Mouse (Mus musculus) hindbrain, embryonic 12.5 days (tissue): ENCODE measurements around the gene Gm3045. TPM values are rescaled to one million over a fixed set of nuclear protein-coding genes. Genes with fewer than 3 reads are reported as not detected.

Experiments
- ATAC-seq: fragments of 200-750 bp; cut with Nextera tagmentation; 2 replicates; pipeline ENCODE4 v1.8.0; 2017; ENCODE audit warnings: moderate TSS enrichment; ENCODE audit not compliant: low FRiP score
- H3K27ac ChIP-seq: fragments of 300-500 bp; sonication (generic); 2 replicates; pipeline ENCODE4 v1.5.1; 2016; ENCODE audit warnings: mild to moderate bottlenecking
- H3K27me3 ChIP-seq: fragments of 300-500 bp; sonication (generic); 2 replicates; pipeline ENCODE4 v1.6.1; 2016; ENCODE audit warnings: mild to moderate bottlenecking
- H3K36me3 ChIP-seq: fragments of 300-500 bp; sonication (generic); 2 replicates; pipeline ENCODE4 v1.6.1; 2016; ENCODE audit warnings: mild to moderate bottlenecking
- H3K4me1 ChIP-seq: fragments of 300-500 bp; sonication (generic); 2 replicates; pipeline ENCODE4 v1.6.1; 2016
- H3K4me2 ChIP-seq: fragments of 300-500 bp; sonication (generic); replicated peaks from 2 replicates; pipeline ENCODE4 v1.6.1; 2016; ENCODE audit warnings: mild to moderate bottlenecking
- H3K4me3 ChIP-seq: fragments of 300-500 bp; sonication (generic); 2 replicates; pipeline ENCODE4 v1.5.1; 2016; ENCODE audit warnings: mild to moderate bottlenecking
- H3K9ac ChIP-seq: fragments of 300-500 bp; sonication (generic); 2 replicates; pipeline ENCODE4 v1.6.1; 2016; ENCODE audit warnings: mild to moderate bottlenecking, moderate library complexity
- H3K9me3 ChIP-seq: fragments of 300-500 bp; sonication (generic); replicated peaks from 2 replicates; pipeline ENCODE4 v1.6.1; 2016; ENCODE audit warnings: mild to moderate bottlenecking
- WGBS: fragments of 180-500 bp; shearing (Covaris S2); methylation state at CpG from one replicate; pipeline ENCODE4 v1.1.7; 2016; 5-methylcytosine and 5-hydroxymethylcytosine counted together
- polyA plus RNA-seq: library from polyadenylated mRNA; unstranded; fragments of >200 nt; fragmentation: Nextera tagmentation; extraction: Ambion mirVana; gene quantifications from 2 replicates; pipeline ENCODE4 v1.2.1, GENCODE M21; 2016

Gene Gm3045
- polyA plus RNA-seq, 1 experiment from 2014 or later, result not detected

- H3K4me3 ChIP-seq, result no peak overlapping the region
- no peak overlapping the region for H3K4me2 ChIP-seq
- 88% methylated on average over 3 of the region's 3 CpGs for WGBS
- no peak overlapping the region for H3K27ac ChIP-seq
- peaks cover 24% of the 10 kb centered on the region for H3K27me3 ChIP-seq
- H3K36me3 ChIP-seq, result no peaks in the 10 kb centered on the region
- H3K9me3 ChIP-seq, result no peaks in the 10 kb centered on the region
- no peak overlapping the region for H3K9ac ChIP-seq
- 0 out of 2 replicates have a peak, but pooled peaks cover 6% of the 10 kb centered on the region for H3K4me1 ChIP-seq
- ATAC-seq, result no peak
Observed at GRCm38 (mm10) chr13:56444112-56444511, 17.7 kb downstream of the Gm3045 start.

GRCm38 (mm10) chr13:56444996-56445395, 18.6 kb downstream of the Gm3045 start:
- H3K9me3 ChIP-seq, result no peaks in the 10 kb centered on the region
- H3K27me3 ChIP-seq, result peaks cover 15% of the 10 kb centered on the region
- H3K27ac ChIP-seq, result no peak overlapping the region
- no peak overlapping the region for H3K4me3 ChIP-seq
- no peak overlapping the region for H3K4me2 ChIP-seq
- no peak for ATAC-seq
- no peak overlapping the region for H3K9ac ChIP-seq
- no peaks in the 10 kb centered on the region for H3K36me3 ChIP-seq
- 86% methylated on average over 6 of the region's 6 CpGs for WGBS
- H3K4me1 ChIP-seq, result peaks cover 12% of the 10 kb centered on the region

GRCm38 (mm10) chr13:56449239-56450030, 23.0 kb downstream of the Gm3045 start:
- H3K36me3 ChIP-seq, result no peaks in the 10 kb centered on the region
- no peak for ATAC-seq
- no peaks in the 10 kb centered on the region for H3K9me3 ChIP-seq
- H3K27ac ChIP-seq, result no peak overlapping the region
- H3K4me1 ChIP-seq, result peaks cover 14% of the 10 kb centered on the region
- H3K9ac ChIP-seq, result no peak overlapping the region
- peaks cover 4% of the 10 kb centered on the region; the same call in 1 of the 2 replicates for H3K27me3 ChIP-seq
- H3K4me3 ChIP-seq, result no peak overlapping the region
- no peak overlapping the region for H3K4me2 ChIP-seq
- 70% methylated on average over 10 of the region's 10 CpGs for WGBS

GRCm38 (mm10) chr13:56450035-56450434, 23.6 kb downstream of the Gm3045 start:
- Histone ChIP-seq H3K9me3 (no peaks in the 10 kb centered on the region), H3K4me2 (no peak overlapping the region), H3K36me3 (no peaks in the 10 kb centered on the region), H3K4me3 (no peak overlapping the region), H3K9ac (no peak overlapping the region), H3K4me1 (peaks cover 14% of the 10 kb centered on the region), H3K27me3 (peaks cover 4% of the 10 kb centered on the region; the same call in 1 of the 2 replicates), H3K27ac (no peak overlapping the region)
- 91% methylated on average over 8 of the region's 8 CpGs for WGBS
- ATAC-seq, result no peak

GRCm38 (mm10) chr13:56458001-56458400, 31.6 kb downstream of the Gm3045 start:
- Histone ChIP-seq H3K27ac (no peak overlapping the region), H3K9ac (no peak overlapping the region), H3K36me3 (no peaks in the 10 kb centered on the region), H3K9me3 (no peaks in the 10 kb centered on the region), H3K4me1 (no peaks in the 10 kb centered on the region; the same call in 1 of the 2 replicates), H3K27me3 (no peaks in the 10 kb centered on the region), H3K4me2 (no peak overlapping the region), H3K4me3 (no peak overlapping the region)
- WGBS, result 37% methylated on average over 9 of the region's 9 CpGs
- no peak for ATAC-seq

GRCm38 (mm10) chr13:56461460-56461859, 35.1 kb downstream of the Gm3045 start:
- 81% methylated on average over 4 of the region's 4 CpGs for WGBS
- Histone ChIP-seq H3K27me3 (no peaks in the 10 kb centered on the region), H3K4me1 (peaks cover 4% of the 10 kb centered on the region), H3K9me3 (no peaks in the 10 kb centered on the region), H3K27ac (no peak overlapping the region), H3K4me2 (no peak overlapping the region), H3K9ac (no peak overlapping the region), H3K36me3 (no peaks in the 10 kb centered on the region), H3K4me3 (no peak overlapping the region)
- no peak for ATAC-seq

- Histone ChIP-seq H3K9ac (no peak overlapping the region), H3K4me1 (peaks cover 4% of the 10 kb centered on the region), H3K36me3 (no peaks in the 10 kb centered on the region), H3K27ac (no peak overlapping the region), H3K4me3 (no peak overlapping the region), H3K9me3 (no peaks in the 10 kb centered on the region), H3K27me3 (no peaks in the 10 kb centered on the region), H3K4me2 (no peak overlapping the region)
- no peak for ATAC-seq
- 85% methylated on average over 4 of the region's 4 CpGs for WGBS
Observed at GRCm38 (mm10) chr13:56462791-56463190, 36.4 kb downstream of the Gm3045 start.

GRCm38 (mm10) chr13:56463261-56463660, 36.9 kb downstream of the Gm3045 start:
- no peak for ATAC-seq
- H3K9me3 ChIP-seq, result no peaks in the 10 kb centered on the region
- H3K36me3 ChIP-seq, result no peaks in the 10 kb centered on the region
- no peak overlapping the region for H3K9ac ChIP-seq
- H3K4me1 ChIP-seq, result peaks cover 4% of the 10 kb centered on the region
- H3K27ac ChIP-seq, result no peak overlapping the region
- no peak overlapping the region for H3K4me3 ChIP-seq
- H3K27me3 ChIP-seq, result no peaks in the 10 kb centered on the region
- 91% methylated on average over 7 of the region's 7 CpGs for WGBS
- no peak overlapping the region for H3K4me2 ChIP-seq

- H3K9ac ChIP-seq, result no peak overlapping the region
- 69% methylated on average over 6 of the region's 6 CpGs for WGBS
- H3K36me3 ChIP-seq, result no peaks in the 10 kb centered on the region
- peaks cover 3% of the 10 kb centered on the region; the same call in 1 of the 2 replicates for H3K27me3 ChIP-seq
- no peak overlapping the region for H3K4me2 ChIP-seq
- H3K27ac ChIP-seq, result no peak overlapping the region
- peaks cover 4% of the 10 kb centered on the region for H3K4me1 ChIP-seq
- H3K9me3 ChIP-seq, result no peaks in the 10 kb centered on the region
- no peak for ATAC-seq
- H3K4me3 ChIP-seq, result no peak overlapping the region
Observed at GRCm38 (mm10) chr13:56463750-56464149, 37.4 kb downstream of the Gm3045 start.

- peaks cover 3% of the 10 kb centered on the region; the same call in 1 of the 2 replicates for H3K27me3 ChIP-seq
- H3K36me3 ChIP-seq, result no peaks in the 10 kb centered on the region
- no peak for ATAC-seq
- no peak overlapping the region for H3K4me3 ChIP-seq
- WGBS, result 92% methylated on average over 7 of the region's 7 CpGs
- H3K27ac ChIP-seq, result no peak overlapping the region
- H3K9ac ChIP-seq, result no peak overlapping the region
- no peaks in the 10 kb centered on the region for H3K9me3 ChIP-seq
- peaks cover 6% of the 10 kb centered on the region for H3K4me1 ChIP-seq
- no peak overlapping the region for H3K4me2 ChIP-seq
Observed at GRCm38 (mm10) chr13:56467786-56468185, 41.4 kb downstream of the Gm3045 start.

- H3K4me3 ChIP-seq, result no peak overlapping the region
- H3K9ac ChIP-seq, result no peak overlapping the region
- no peak overlapping the region for H3K27ac ChIP-seq
- ATAC-seq, result no peak
- H3K4me2 ChIP-seq, result no peak overlapping the region
- peaks cover 3% of the 10 kb centered on the region; the same call in 1 of the 2 replicates for H3K27me3 ChIP-seq
- WGBS, result 94% methylated on average over 4 of the region's 4 CpGs
- H3K36me3 ChIP-seq, result no peaks in the 10 kb centered on the region
- H3K4me1 ChIP-seq, result peaks cover 6% of the 10 kb centered on the region
- no peaks in the 10 kb centered on the region for H3K9me3 ChIP-seq
Observed at GRCm38 (mm10) chr13:56468536-56468935, 42.1 kb downstream of the Gm3045 start.

- Histone ChIP-seq H3K9me3 (no peaks in the 10 kb centered on the region), H3K27me3 (peaks cover 3% of the 10 kb centered on the region; the same call in 1 of the 2 replicates), H3K4me2 (no peak overlapping the region), H3K4me3 (no peak overlapping the region), H3K36me3 (no peaks in the 10 kb centered on the region), H3K4me1 (0 out of 2 replicates have a peak, but pooled peaks cover 2% of the 10 kb centered on the region), H3K9ac (no peak overlapping the region), H3K27ac (no peak overlapping the region)
- no peak for ATAC-seq
- WGBS, result 88% methylated on average over 6 of the region's 6 CpGs
Observed at GRCm38 (mm10) chr13:56471211-56471610, 44.8 kb downstream of the Gm3045 start.

GRCm38 (mm10) chr13:56471951-56472350, 45.6 kb downstream of the Gm3045 start:
- H3K4me2 ChIP-seq, result no peak overlapping the region
- no peak overlapping the region for H3K27ac ChIP-seq
- 0 out of 2 replicates have a peak, but pooled peaks cover 2% of the 10 kb centered on the region for H3K4me1 ChIP-seq
- H3K9ac ChIP-seq, result no peak overlapping the region
- 77% methylated on average over 9 of the region's 9 CpGs for WGBS
- peaks cover 3% of the 10 kb centered on the region; the same call in 1 of the 2 replicates for H3K27me3 ChIP-seq
- no peaks in the 10 kb centered on the region for H3K9me3 ChIP-seq
- no peak for ATAC-seq
- H3K36me3 ChIP-seq, result no peaks in the 10 kb centered on the region
- no peak overlapping the region for H3K4me3 ChIP-seq
